ENCODE assay signal across 8 mouse cellular contexts in the genomic region with DNA sequence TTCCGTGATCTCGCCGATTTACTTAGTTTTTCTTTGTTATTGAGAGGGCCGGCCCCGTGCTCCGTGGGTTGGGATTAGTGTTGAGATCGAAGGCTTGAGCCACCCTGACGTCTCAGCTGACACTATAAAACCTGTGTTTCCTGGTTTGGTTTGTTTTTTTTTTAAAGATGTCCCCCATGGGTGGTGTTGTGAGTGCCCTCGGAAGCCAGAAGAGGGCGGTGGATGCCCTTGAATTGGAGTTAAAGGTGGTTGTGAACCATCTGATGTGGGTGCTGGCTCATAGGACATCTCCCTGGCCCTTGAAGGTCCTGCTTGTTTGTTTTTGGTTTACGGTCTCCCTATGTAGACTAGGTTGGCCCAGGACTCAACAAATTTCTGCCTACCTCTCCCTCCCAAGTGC. TPM values are rescaled to one million over a fixed set of nuclear protein-coding genes. Genes with fewer than 3 reads are reported as not detected.
DNase-seq lines count a peak whose midpoint lies in the region; ATAC-seq lines count a peak whose summit lies in the region.

No protein-coding gene starts in this region.

- H3K4me3 ChIP-seq in limb, embryonic 10.5 days, result peak overlapping the region; percentile 94
- H3K4me3 ChIP-seq in neural tube, embryonic 15.5 days (replicated peaks), result peak overlapping the region; percentile 76

- no peak for ATAC-seq in neural tube, embryonic 15.5 days (ENCODE audit: low FRiP score)

- peak overlapping the region; percentile 96 for H3K4me2 ChIP-seq in neural tube, embryonic 15.5 days

- peaks cover 20% of the 10 kb centered on the region for H3K4me1 ChIP-seq in limb, embryonic 10.5 days
- H3K4me1 ChIP-seq in neural tube, embryonic 15.5 days, result peaks cover 29% of the 10 kb centered on the region

- peak overlapping the region; percentile 98 for H3K27ac ChIP-seq in limb, embryonic 10.5 days
- H3K27ac ChIP-seq in neural tube, embryonic 15.5 days (replicated peaks), result peak overlapping the region; percentile 95

- H3K9me3 ChIP-seq in limb, embryonic 10.5 days (replicated peaks), result no peaks in the 10 kb centered on the region
- H3K9me3 ChIP-seq in neural tube, embryonic 15.5 days (replicated peaks), result no peaks in the 10 kb centered on the region

- peaks cover 73% of the 10 kb centered on the region for H3K36me3 ChIP-seq in limb, embryonic 10.5 days
- H3K36me3 ChIP-seq in neural tube, embryonic 15.5 days, result peaks cover 58% of the 10 kb centered on the region

- no peaks in the 10 kb centered on the region for H3K27me3 ChIP-seq in limb, embryonic 10.5 days (ENCODE audit: low read depth, poor library complexity, severe bottlenecking)
- H3K27me3 ChIP-seq in neural tube, embryonic 15.5 days (replicated peaks), result no peaks in the 10 kb centered on the region

- peak; percentile 55 for DNase-seq in adrenal gland, postnatal 14 days
- DNase-seq in adrenal gland, postnatal 36 days, result no peak
- DNase-seq in thymus, postnatal 0 days (ENCODE audit: low spot score), result peak; percentile 18
- DNase-seq in thymus, postnatal 25 days, result no peak
- DNase-seq in limb, embryonic 10.5 days (ENCODE audit: low spot score), result no peak
- DNase-seq in left cerebral cortex, postnatal 10 days (ENCODE audit: extremely low spot score in 1 of 2, low spot score in 2 of 2), result no peak
- no peak for DNase-seq in urinary bladder, adult 18-20 months (ENCODE audit: low spot score in 2 of 2)

- H3K9ac ChIP-seq in neural tube, embryonic 15.5 days (replicated peaks), result peak overlapping the region; percentile 74

- intact Hi-C loops in left cerebral cortex, postnatal 10 days (cut with DNase I), result loop anchor here (2.0 kb wide), 1 partner anchor 21 kb away; the partner anchor contains the start of gene Sart1

- 13% methylated on average over 11 of the region's 11 CpGs for WGBS in limb, embryonic 10.5 days
- 9% methylated on average over 11 of the region's 11 CpGs for WGBS in neural tube, embryonic 15.5 days

RNA-seq across cellular contexts. Expression of gene Banf1, which starts 0.5 kb away (rescaled TPM):
- 144 and 153 TPM in 2 replicates for total RNA-seq in adrenal gland, postnatal 14 days (2021)
- 100 to 1,000 TPM; 152 to 165 TPM for total RNA-seq in adrenal gland, postnatal 36 days (2021)
- polyA plus RNA-seq in thymus, postnatal 0 days (2015; fragmentation: Nextera tagmentation; extraction: Ambion mirVana), result 590 and 607 TPM in 2 replicates
- polyA plus RNA-seq in limb, embryonic 10.5 days (2016; fragmentation: Nextera tagmentation; extraction: Ambion mirVana), result 607 and 678 TPM in 2 replicates
- polyA plus RNA-seq in neural tube, embryonic 15.5 days (2015; fragmentation: Nextera tagmentation; extraction: Ambion mirVana), result 312 and 353 TPM in 2 replicates
- total RNA-seq in left cerebral cortex, postnatal 10 days (2021), result 100 to 1,000 TPM; 113 to 124 TPM

RNA-seq across cellular contexts. Expression of gene Eif1ad, which starts 0.9 kb away (rescaled TPM):
- total RNA-seq in adrenal gland, postnatal 14 days (2021), result 29.0 and 29.9 TPM in 2 replicates
- total RNA-seq in adrenal gland, postnatal 36 days (2021), result 10 to 100 TPM; 24.4 to 26.1 TPM
- polyA plus RNA-seq in thymus, postnatal 0 days (2015; fragmentation: Nextera tagmentation; extraction: Ambion mirVana), result 51.1 and 59.4 TPM in 2 replicates
- polyA plus RNA-seq in limb, embryonic 10.5 days (2016; fragmentation: Nextera tagmentation; extraction: Ambion mirVana), result 99.4 and 109 TPM in 2 replicates
- polyA plus RNA-seq in neural tube, embryonic 15.5 days (2015; fragmentation: Nextera tagmentation; extraction: Ambion mirVana), result 42.6 and 42.8 TPM in 2 replicates
- 10 to 100 TPM; 30.0 to 31.0 TPM for total RNA-seq in left cerebral cortex, postnatal 10 days (2021)

RNA-seq across cellular contexts. Expression of gene Cst6, which starts 18.1 kb away (rescaled TPM):
- 1.3 and 2.8 TPM in 2 replicates for total RNA-seq in adrenal gland, postnatal 14 days (2021)
- 1 to 10 TPM; 2.1 to 2.5 TPM for total RNA-seq in adrenal gland, postnatal 36 days (2021)
- 29.1 and 30.5 TPM in 2 replicates for polyA plus RNA-seq in thymus, postnatal 0 days (2015; fragmentation: Nextera tagmentation; extraction: Ambion mirVana)
- polyA plus RNA-seq in limb, embryonic 10.5 days (2016; fragmentation: Nextera tagmentation; extraction: Ambion mirVana), result 0.26 and 1.1 TPM in 2 replicates
- 8.0 and 10.0 TPM in 2 replicates for polyA plus RNA-seq in neural tube, embryonic 15.5 days (2015; fragmentation: Nextera tagmentation; extraction: Ambion mirVana)
- total RNA-seq in left cerebral cortex, postnatal 10 days (2021), result 10 to 100 TPM; 10.4 to 13.8 TPM

RNA-seq across cellular contexts. Expression of gene Sart1, which starts 21.0 kb away (rescaled TPM):
- 73.0 and 75.7 TPM in 2 replicates for total RNA-seq in adrenal gland, postnatal 14 days (2021)
- total RNA-seq in adrenal gland, postnatal 36 days (2021), result 10 to 100 TPM; 79.1 to 86.5 TPM
- polyA plus RNA-seq in thymus, postnatal 0 days (2015; fragmentation: Nextera tagmentation; extraction: Ambion mirVana), result 73.4 and 84.2 TPM in 2 replicates
- polyA plus RNA-seq in limb, embryonic 10.5 days (2016; fragmentation: Nextera tagmentation; extraction: Ambion mirVana), result 103 and 111 TPM in 2 replicates
- polyA plus RNA-seq in neural tube, embryonic 15.5 days (2015; fragmentation: Nextera tagmentation; extraction: Ambion mirVana), result 66.5 and 72.8 TPM in 2 replicates
- total RNA-seq in left cerebral cortex, postnatal 10 days (2021), result 10 to 100 TPM; 80.1 to 97.5 TPM

RNA-seq across cellular contexts. Expression of gene Catsper1, which starts 31.9 kb away (rescaled TPM):
- not detected in 2 replicates for total RNA-seq in adrenal gland, postnatal 14 days (2021)
- not detected for total RNA-seq in adrenal gland, postnatal 36 days (2021)
- polyA plus RNA-seq in thymus, postnatal 0 days (2015; fragmentation: Nextera tagmentation; extraction: Ambion mirVana), result not detected in 2 replicates
- not detected in 2 replicates for polyA plus RNA-seq in limb, embryonic 10.5 days (2016; fragmentation: Nextera tagmentation; extraction: Ambion mirVana)
- not detected in 2 replicates for polyA plus RNA-seq in neural tube, embryonic 15.5 days (2015; fragmentation: Nextera tagmentation; extraction: Ambion mirVana)
- not detected for total RNA-seq in left cerebral cortex, postnatal 10 days (2021)

Comparison
In these comparisons a context has a peak if more than half of its experiments do, and no peak if none do; other contexts are left out.
1. DNase-seq: peak in adrenal gland, postnatal 14 days (single experiment) and thymus, postnatal 0 days (single experiment); none in adrenal gland, postnatal 36 days (0 of 2), thymus, postnatal 25 days (single experiment), limb, embryonic 10.5 days (single experiment), left cerebral cortex, postnatal 10 days (0 of 2) and urinary bladder, adult 18-20 months (0 of 2).